Mouse (Mus musculus): Measurements from ENCODE around the gene Rhno1. TPM values are rescaled to one million over a fixed set of nuclear protein-coding genes. Genes with fewer than 3 reads are reported as not detected.
"Not testable (repeated sequence)": the region's sequence is repeated elsewhere in the genome, so short reads cannot be mapped to it uniquely, and the experiment has no call there.

Rhno1 gene
- polyA plus RNA-seq, 1 experiment: 9.8 TPM

- Histone ChIP-seq H3K36me3 (ENCODE audit: control insufficient read depth) (no peaks in the 10 kb centered on the region), H3K4me3 (replicated peaks) (no peak overlapping the region), H3K4me1 (ENCODE audit: control insufficient read depth) (no peaks in the 10 kb centered on the region), H3K9me3 (ENCODE audit: control insufficient read depth, low read length) (no peaks in the 10 kb centered on the region), H3K27me3 (ENCODE audit: control insufficient read depth) (no peaks in the 10 kb centered on the region)
- TF ChIP-seq GATA1 (IDR thresholded peaks at IDR 0.05; ENCODE audit: low read length): no peak
These were observed 28.0 kb upstream of the Rhno1 start for GRCm38 (mm10) chr6:128390683-128391082.

GRCm38 (mm10) chr6:128389185-128389584 lies 26.5 kb upstream of the Rhno1 start:
- Histone ChIP-seq H3K27me3 (ENCODE audit: control insufficient read depth) (no peaks in the 10 kb centered on the region), H3K9me3 (ENCODE audit: control insufficient read depth, low read length) (no peaks in the 10 kb centered on the region), H3K36me3 (ENCODE audit: control insufficient read depth) (no peaks in the 10 kb centered on the region), H3K4me1 (ENCODE audit: control insufficient read depth) (no peaks in the 10 kb centered on the region), H3K4me3 (replicated peaks) (no peak overlapping the region)
- TF ChIP-seq TAL1 (IDR thresholded peaks at IDR 0.05; ENCODE audit: low read length) (no peak), GATA1 (IDR thresholded peaks at IDR 0.05; ENCODE audit: low read length) (no peak)

GRCm38 (mm10) chr6:128385026-128385425 lies 22.3 kb upstream of the Rhno1 start:
- Histone ChIP-seq H3K4me1 (ENCODE audit: control insufficient read depth) (no peaks in the 10 kb centered on the region), H3K9me3 (ENCODE audit: control insufficient read depth, low read length) (no peaks in the 10 kb centered on the region), H3K4me3 (replicated peaks) (no peak overlapping the region), H3K27me3 (ENCODE audit: control insufficient read depth) (no peaks in the 10 kb centered on the region), H3K36me3 (ENCODE audit: control insufficient read depth) (no peaks in the 10 kb centered on the region)
- TF ChIP-seq TAL1 (IDR thresholded peaks at IDR 0.05; ENCODE audit: low read length) (no peak), GATA1 (IDR thresholded peaks at IDR 0.05; ENCODE audit: low read length) (no peak)

GRCm38 (mm10) chr6:128383752-128384151 lies 21.0 kb upstream of the Rhno1 start:
- H3K4me1 ChIP-seq (ENCODE audit: control insufficient read depth): no peaks in the 10 kb centered on the region
- no peaks in the 10 kb centered on the region for H3K27me3 ChIP-seq (ENCODE audit: control insufficient read depth)
- no peak for TF ChIP-seq TAL1 (IDR thresholded peaks at IDR 0.05; ENCODE audit: low read length)
- no peak for TF ChIP-seq GATA1 (IDR thresholded peaks at IDR 0.05; ENCODE audit: low read length)
- H3K9me3 ChIP-seq (ENCODE audit: control insufficient read depth, low read length): no peaks in the 10 kb centered on the region
- H3K4me3 ChIP-seq (replicated peaks): no peak overlapping the region
- H3K36me3 ChIP-seq (ENCODE audit: control insufficient read depth): no peaks in the 10 kb centered on the region

GRCm38 (mm10) chr6:128381254-128381653 lies 18.5 kb upstream of the Rhno1 start:
- TF ChIP-seq TAL1 (IDR thresholded peaks at IDR 0.05; ENCODE audit: low read length) (no peak), GATA1 (IDR thresholded peaks at IDR 0.05; ENCODE audit: low read length) (no peak)
- Histone ChIP-seq H3K9me3 (ENCODE audit: control insufficient read depth, low read length) (no peaks in the 10 kb centered on the region), H3K36me3 (ENCODE audit: control insufficient read depth) (peaks cover 7% of the 10 kb centered on the region)

GRCm38 (mm10) chr6:128380594-128381167 lies 18.0 kb upstream of the Rhno1 start:
- H3K36me3 ChIP-seq (ENCODE audit: control insufficient read depth): peaks cover 12% of the 10 kb centered on the region
- not testable (repeated sequence) for H3K27me3 ChIP-seq (ENCODE audit: control insufficient read depth); H3K4me1 ChIP-seq (ENCODE audit: control insufficient read depth); H3K9me3 ChIP-seq (ENCODE audit: control insufficient read depth, low read length); H3K4me3 ChIP-seq (replicated peaks)

More at GRCm38 (mm10) chr6:128381254-128381653, 18.5 kb upstream of the Rhno1 start:
- no peaks in the 10 kb centered on the region for H3K4me1 ChIP-seq (ENCODE audit: control insufficient read depth)
- no peak overlapping the region for H3K4me3 ChIP-seq (replicated peaks)
- no peaks in the 10 kb centered on the region for H3K27me3 ChIP-seq (ENCODE audit: control insufficient read depth)

GRCm38 (mm10) chr6:128379636-128380035 lies 16.9 kb upstream of the Rhno1 start:
- TF ChIP-seq TAL1 (IDR thresholded peaks at IDR 0.05; ENCODE audit: low read length) (no peak), GATA1 (IDR thresholded peaks at IDR 0.05; ENCODE audit: low read length) (no peak)
- Histone ChIP-seq H3K4me1 (ENCODE audit: control insufficient read depth) (no peaks in the 10 kb centered on the region), H3K4me3 (replicated peaks) (no peak overlapping the region), H3K9me3 (ENCODE audit: control insufficient read depth, low read length) (no peaks in the 10 kb centered on the region), H3K27me3 (ENCODE audit: control insufficient read depth) (no peaks in the 10 kb centered on the region), H3K36me3 (ENCODE audit: control insufficient read depth) (peaks cover 21% of the 10 kb centered on the region)

- peaks cover 52% of the 10 kb centered on the region for H3K36me3 ChIP-seq (ENCODE audit: control insufficient read depth)
- TF ChIP-seq TAL1 (IDR thresholded peaks at IDR 0.05; ENCODE audit: low read length) (no peak), GATA1 (IDR thresholded peaks at IDR 0.05; ENCODE audit: low read length) (no peak)
These were observed 13.8 kb upstream of the Rhno1 start for GRCm38 (mm10) chr6:128376371-128377085.

GRCm38 (mm10) chr6:128375192-128375591 lies 12.5 kb upstream of the Rhno1 start, which contains the start of the genes Tex52 and Gm44596:
Gene Tex52 (plus strand): TSS chr6:128375456.
Gene Gm44596 (plus strand): TSS chr6:128375503.
- Histone ChIP-seq H3K36me3 (ENCODE audit: control insufficient read depth) (peaks cover 65% of the 10 kb centered on the region), H3K4me3 (replicated peaks) (no peak within 1 kb of the TSS), H3K4me1 (ENCODE audit: control insufficient read depth) (no peaks in the 10 kb centered on the region), H3K9me3 (ENCODE audit: control insufficient read depth, low read length) (no peaks in the 10 kb centered on the region), H3K27me3 (ENCODE audit: control insufficient read depth) (no peaks in the 10 kb centered on the region)
- TF ChIP-seq GATA1 (IDR thresholded peaks at IDR 0.05; ENCODE audit: low read length) (no peak), TAL1 (IDR thresholded peaks at IDR 0.05; ENCODE audit: low read length) (no peak)

More at GRCm38 (mm10) chr6:128376371-128377085, 13.8 kb upstream of the Rhno1 start:
- Histone ChIP-seq H3K4me1 (ENCODE audit: control insufficient read depth) (no peaks in the 10 kb centered on the region), H3K27me3 (ENCODE audit: control insufficient read depth) (no peaks in the 10 kb centered on the region), H3K9me3 (ENCODE audit: control insufficient read depth, low read length) (no peaks in the 10 kb centered on the region), H3K4me3 (replicated peaks) (no peak overlapping the region)
